Mouse (Mus musculus) v-Abl transformed pro-B cells (cell line): ENCODE results near the gene Gpsm2.
"Not testable (repeated sequence)": the region's sequence is repeated elsewhere in the genome, so short reads cannot be mapped to it uniquely, and the experiment has no call there.

Experiments used
- in situ Hi-C, 2 experiments: fragments of 400-800 bp; cut with MboI; formaldehyde crosslinking; loops; one replicate each; pipeline ENCODE4 v1.15.1; 2025; ENCODE audit not compliant: unreplicated experiment in 2 of 2

The Gpsm2 gene

DNA sequence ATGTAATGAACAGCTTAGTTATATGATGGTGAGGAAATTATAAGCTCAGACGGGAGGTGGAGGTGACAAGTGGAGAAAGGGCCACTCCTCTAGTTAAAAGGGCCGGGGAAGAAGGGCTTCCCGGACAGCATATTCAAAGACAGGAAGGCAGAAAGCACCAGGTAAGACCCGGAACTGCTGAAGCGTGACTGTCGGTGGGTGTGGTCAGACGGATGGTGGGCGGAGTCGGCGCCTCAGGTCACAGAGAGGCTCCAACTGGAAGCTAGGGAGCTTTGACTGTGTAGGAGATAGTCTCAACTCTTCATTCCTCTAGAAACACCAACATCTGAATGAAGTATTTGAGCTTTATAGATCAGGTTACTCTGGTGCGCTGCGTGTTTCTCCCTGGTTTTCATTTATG is 8.2 kb upstream of the Gpsm2 start:
- in situ Hi-C loops, result no loop called here

DNA sequence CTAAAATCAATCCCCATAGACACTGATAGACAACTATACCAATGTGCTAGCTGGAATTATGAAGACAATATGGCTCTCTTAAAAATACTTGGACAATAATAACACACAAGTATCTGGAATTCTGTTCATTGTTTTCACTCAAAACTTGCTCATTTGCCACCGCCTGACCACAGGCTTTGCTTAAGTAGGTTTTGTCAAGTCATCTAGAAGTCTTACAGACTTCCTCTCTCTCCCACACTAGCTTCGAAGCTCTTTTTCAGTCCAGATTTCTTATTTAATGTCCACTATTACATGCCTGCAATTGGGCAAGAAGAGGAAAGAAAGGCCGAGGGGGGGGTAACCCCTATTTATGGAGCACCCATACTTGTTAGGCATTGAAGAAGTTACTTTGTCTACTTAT is 5.7 kb upstream of the Gpsm2 start:
- in situ Hi-C loops, result no loop called here

DNA sequence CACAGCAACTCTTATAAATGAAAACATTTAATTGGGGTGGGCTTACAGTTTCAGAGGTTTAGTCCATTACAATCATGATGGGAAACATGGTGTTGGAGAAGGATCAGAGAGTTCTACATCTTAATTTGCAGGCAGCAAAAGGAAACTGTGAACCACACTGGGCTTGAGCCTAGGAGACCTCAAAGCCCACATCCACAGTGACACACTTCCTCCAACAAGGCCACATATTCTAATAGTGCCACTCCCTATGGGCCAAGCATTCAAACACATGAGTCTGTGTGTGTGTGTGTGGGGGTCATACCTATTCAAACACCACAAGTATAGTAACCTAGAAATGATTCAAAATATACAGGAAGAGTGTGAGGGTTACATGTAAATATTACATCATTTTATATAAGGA is 5.2 kb upstream of the Gpsm2 start:
- in situ Hi-C loops, result no loop called here

DNA sequence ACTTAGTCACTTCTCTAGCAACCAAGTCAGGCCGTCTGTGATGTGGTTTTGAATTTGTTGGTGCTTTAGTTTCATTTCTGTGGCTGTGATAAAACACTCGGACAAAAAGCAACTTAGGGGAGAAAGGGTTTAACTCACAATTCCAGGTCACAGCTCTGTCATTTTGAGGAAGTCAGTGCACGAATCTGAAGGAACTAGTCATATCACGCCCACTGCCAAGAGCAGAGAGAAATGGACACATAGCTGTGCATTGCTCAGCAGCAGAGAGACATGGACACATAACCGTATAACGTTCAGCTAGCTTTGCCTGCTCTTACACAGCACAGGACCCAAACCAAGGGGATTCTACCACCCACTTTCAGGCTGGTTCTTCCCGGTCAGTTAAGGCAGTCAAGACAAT is 4.3 kb upstream of the Gpsm2 start:
- in situ Hi-C loops, result no loop called here

DNA sequence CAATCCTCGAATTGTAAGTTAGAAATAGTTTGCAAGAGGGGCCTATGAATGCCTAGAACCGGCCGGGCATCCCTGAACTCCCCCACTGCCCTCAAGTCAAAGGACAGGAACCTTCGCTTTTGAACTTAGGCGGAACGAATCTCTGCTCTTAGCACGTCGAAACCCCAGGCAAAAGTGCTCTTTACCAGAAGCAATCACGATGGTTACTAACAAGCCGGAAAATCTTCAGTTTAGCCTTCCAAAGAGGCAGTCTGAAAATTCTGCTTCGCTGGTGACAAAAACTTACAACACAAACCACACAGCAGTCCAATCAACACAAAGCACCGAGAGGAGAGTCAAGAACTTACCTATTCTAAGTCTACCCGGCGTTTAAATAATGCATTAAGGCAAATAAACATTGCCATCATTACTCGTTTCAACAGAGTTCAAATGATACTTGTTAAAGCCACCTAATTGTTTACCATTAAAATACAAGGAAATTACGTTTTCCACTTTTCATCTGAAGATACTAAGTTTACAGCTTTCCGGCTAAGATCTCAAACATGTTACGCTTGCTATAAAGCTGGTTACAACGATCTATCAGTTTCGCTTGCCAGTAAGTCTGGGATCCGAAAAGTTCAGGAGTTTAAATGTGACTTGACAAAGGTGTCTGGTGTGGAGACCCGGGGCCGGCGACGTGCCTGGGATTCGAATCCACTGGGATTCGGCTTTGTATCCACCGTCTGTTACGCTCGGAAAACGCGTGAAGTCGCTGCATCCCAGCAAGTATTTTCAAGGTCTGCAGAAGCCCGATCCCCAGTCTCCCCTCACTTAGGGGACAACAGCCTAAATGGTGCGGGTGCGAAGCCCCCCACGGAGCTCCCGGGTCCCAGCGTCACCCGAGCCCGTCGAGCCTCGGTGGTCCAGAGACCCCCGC is 775 bp downstream of the Gpsm2 start:
- in situ Hi-C loops, result no loop called here

DNA sequence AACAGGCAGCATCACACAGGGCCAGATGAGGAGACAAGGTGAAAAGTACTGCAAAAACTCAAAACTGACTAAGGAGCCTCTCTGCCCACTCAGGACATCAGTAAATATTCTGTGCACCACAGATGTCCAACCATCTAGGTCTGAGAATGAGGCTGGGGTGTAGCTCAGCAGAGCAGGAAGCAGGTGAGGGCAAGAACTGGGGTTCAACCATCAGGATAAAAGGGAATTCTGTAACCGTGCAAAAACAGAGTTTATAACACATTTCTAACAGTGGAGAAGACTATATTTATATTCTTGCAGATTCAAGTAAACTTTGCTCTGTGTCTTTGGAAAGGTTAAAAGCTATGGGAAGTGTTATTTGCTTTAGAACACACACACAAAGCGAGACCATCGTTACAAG is 2.3 kb downstream of the Gpsm2 start:
- in situ Hi-C loops, result no loop called here

DNA sequence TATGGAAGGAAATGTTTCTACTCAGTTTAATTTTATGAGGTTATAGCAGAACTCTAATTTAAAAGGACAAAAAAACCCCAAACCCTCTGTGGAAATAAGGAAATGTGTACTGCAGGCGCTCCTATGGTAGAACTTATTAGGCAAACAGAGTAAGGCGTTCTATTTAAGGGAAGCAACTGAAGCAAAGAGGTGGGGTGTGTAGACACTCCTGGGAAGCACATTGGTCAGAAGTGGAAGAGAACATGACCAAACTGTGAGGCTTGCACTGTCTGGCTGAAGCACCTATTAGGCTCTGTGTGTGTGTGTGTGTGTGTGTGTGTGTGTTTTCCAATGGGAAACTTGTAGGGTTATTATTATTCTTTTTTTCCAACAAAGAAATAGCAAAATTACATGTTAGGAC is 2.8 kb downstream of the Gpsm2 start:
- in situ Hi-C loops, result no loop called here

DNA sequence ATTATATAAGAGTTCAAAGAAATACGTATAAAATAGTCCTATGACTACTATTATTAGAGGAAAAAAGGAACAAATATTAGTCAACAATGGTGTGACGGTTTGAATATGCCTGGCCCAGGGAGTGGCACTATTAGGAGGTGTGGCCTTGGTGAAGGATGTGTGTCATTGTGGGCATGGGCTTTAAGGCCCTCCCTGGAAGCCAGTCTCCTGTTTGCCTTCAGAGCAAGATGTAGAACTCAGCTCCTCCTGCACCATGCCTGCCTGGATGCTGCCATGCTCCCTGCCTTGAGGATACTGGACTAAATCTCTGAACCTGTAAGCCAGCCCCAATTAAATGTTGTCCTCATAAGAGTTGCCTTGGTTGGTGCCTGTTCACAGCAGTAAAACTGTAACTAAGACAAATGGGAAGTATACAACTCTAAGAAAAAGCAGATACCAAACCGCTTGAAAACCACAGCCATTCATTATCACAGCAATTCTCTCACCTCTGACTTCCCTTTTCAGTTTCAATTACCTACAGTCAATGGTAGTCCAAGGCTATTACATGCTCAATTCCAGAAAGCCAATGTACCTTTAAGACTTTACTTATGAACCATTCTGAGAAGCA is 4.1 kb downstream of the Gpsm2 start:
- in situ Hi-C loops, result no loop called here

DNA sequence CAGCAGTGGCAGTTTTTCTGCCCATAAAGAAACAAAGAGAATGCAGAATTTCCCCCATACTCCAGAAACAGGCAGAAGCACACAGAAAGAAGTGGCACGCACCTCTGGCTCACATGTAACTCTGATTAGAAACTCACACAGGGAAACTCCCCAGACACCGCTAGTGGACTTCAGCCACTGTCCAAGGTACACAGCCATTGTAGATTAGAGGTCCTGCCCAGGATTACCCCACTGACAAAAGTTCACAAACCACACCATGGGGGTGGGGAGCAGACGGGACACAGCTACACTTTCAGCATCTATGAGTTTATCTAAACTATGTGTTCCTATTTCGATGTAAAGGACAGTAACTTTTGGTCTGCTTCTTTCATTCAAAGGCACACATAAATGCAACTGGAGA is 7.3 kb downstream of the Gpsm2 start:
- in situ Hi-C loops, result no loop called here

DNA sequence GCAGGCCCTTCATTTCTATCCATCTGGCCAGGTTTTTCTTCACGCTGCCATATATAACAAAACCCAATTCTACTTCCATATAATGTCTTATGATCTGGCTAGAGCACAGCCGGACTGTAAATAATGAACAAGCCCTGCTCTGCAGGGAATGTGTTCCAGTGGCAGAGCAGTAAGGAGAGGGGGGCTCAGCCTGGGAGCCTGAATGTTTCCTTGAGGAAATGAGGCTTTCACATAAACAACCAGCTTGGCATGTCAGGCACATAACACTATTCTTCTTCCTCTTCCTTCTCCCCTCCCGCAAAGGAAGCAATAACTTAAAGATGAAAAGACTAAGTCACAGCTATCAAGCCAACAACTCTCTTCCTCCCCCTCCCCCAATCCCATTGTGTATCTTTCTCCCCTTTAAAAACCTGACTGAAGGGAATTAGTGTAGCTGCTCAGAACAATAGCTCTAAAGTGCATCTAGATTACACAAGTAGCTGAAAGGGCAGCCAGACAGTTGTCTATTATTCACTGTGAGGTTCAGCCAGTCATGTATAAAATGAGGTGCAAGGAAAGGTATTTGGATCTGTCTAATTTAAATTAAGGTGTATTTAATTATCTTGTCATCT is 8.9 kb downstream of the Gpsm2 start:
- in situ Hi-C loops, result no loop called here

DNA sequence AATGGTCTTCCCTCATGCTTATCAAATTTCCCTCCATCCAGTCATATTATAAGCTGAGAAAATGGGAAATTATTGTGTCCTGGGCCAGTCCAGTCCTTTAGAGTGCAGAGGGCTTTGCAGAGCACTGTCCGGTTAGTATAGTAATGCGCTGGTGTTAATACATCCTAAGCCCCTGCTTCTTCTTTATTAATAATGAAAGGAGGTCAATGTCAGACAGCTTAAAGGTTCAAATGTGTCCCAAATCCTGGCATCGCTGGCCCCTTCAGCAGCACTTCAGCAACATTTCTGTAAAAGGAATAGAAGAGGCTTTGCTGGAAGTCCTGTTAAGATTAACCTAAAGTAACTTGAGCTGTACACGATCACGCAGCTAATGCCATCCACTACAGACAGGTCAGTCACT is 10.8 kb downstream of the Gpsm2 start:
- in situ Hi-C loops, result no loop called here

DNA sequence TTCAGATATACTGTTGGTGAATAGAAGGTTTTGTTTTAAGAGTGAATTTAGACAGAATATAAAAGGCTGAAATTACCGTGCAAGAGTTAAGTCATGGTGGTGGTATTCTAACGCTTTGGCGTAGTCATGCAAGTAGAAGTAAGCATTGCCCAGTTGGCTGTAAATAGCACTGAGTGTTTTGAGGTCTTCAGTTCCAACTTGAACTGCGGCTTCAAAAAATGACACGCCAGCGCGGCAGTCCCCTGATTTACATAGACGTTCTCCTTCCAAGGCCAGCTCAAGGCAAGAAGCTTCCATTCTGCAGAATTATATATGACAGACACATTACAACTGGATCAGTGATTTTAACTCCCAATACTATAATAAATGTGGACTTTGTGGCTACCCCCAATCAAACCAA is 19.3 kb downstream of the Gpsm2 start:
- in situ Hi-C loops, result no loop called here

DNA sequence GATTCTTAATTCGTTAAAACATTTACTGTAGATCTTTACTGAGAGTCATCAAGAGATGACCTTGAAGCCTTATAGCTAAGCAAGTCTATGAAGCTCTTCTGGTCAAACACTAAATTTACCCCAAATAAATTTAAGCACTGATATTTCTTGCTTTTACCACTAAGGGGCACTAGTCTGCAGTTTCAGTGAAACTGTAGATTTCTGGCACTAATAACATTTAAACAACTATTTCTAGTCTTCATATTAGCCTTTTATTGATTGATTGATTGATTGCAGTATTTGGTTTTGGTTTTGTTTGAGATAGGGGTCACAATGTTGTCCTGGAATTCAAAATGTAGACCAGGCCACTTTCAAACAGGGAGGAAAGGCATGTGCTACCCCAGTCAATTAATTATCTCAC is 20.9 kb downstream of the Gpsm2 start:
- in situ Hi-C loops, result no loop called here

DNA sequence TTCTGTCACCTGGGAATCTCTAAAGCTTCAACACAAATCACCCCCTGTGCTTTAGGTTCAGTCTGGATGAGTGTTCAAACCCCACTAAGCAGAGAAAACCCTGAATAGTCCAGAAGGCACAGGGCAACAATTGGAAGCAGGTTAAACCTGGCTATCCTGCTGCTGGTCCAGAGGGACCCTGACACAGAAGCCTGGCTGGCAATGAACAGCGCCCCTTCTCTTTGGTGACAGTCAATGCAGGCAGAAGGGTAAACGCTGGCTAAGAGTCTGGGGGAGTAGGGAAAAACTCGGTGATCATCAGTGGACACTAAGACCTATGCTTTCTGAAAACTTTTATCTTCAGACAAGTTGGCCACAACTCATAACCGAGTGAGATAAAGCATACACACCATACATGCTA is 22.3 kb downstream of the Gpsm2 start:
- in situ Hi-C loops, result loop anchor here in 1 of 2 experiments (5.0 to 10.0 kb wide), 2 partner anchors 73 to 365 kb away; no protein-coding TSS in a partner anchor

DNA sequence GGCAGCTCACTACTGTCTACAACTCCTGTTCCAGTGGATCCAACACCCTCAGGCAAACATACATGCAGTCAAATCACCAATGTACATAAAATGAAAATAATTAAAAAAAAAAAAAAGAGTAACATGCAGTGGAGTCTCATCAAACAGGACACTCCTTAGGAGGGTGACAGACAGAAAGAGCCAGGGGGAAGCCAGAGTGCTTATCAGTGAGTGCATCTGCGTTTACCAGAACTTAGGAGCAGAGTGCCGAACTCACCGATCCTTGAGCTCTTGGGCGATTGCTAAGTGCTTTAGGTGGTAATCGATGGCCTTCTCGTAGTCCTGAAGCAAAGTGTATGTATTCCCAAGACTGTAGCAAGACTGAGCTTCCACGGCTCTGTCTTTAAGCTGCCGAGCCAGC is 23.4 kb downstream of the Gpsm2 start:
- in situ Hi-C loops, result loop anchor here in 1 of 2 experiments (5.0 to 10.0 kb wide), 2 partner anchors 74 to 366 kb away; no protein-coding TSS in a partner anchor

DNA sequence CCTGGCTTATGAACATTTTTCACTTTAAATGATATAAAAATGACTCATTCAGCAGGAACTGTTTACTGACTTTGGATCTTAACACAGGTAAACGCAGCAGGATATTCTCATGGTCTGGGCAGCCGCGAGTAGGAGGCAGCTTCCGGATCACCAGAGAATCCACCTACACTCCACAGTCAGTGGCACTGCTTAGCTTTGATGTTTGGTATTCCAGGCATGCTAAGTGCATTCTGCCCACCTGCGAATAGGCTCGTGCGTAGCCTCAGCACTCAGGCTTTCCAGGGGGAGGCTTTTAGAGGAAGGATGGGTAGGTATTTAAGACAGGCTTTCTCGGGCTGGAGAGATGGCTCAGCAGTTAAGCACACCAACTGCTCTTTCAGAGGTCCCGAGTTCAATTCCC is 27.8 kb downstream of the Gpsm2 start:
- in situ Hi-C loops, result loop anchor here in 1 of 2 experiments (10.0 kb wide), 1 partner anchor 370 kb away; no protein-coding TSS in a partner anchor

DNA sequence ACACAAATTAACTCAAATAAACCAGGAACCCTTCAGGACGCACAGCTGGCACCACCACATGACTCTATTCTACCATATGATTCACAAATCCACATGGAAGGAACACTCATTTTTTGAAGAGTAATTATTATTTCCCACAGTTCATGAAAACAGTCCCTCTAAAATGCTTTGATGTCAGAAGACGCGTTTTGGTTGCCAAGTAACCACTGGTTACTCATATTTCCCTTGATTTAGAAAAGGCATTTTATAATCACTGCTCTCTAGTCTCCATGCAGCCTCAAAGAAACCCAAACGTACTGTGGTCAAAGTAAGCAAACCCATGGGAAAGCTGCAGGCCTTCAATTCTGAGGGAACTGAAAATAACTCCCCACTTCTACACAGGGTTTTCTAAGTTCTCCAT is 32.1 kb downstream of the Gpsm2 start:
- in situ Hi-C loops, result loop anchor here in 1 of 2 experiments (10.0 kb wide), 1 partner anchor 375 kb away; no protein-coding TSS in a partner anchor

DNA sequence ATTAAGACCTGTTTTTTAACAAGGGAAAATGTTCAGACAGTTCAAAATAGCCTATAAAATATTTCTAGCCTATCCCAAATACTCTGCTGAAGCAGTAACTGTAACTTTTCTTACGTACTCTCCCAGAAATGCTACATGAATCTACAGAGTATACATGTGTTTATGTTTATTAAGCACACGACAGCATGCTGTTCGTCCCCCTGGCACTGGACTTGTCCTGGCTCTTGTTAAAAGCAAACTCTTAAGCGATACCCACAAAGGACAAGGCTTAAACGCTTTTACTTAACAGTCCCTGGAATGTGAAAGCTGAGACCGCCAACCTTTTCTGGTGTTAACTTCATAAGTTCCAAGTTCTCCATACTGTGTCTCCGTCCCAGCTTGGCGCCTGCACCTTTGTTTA is 32.7 kb downstream of the Gpsm2 start:
- in situ Hi-C loops, result no loop called here

DNA sequence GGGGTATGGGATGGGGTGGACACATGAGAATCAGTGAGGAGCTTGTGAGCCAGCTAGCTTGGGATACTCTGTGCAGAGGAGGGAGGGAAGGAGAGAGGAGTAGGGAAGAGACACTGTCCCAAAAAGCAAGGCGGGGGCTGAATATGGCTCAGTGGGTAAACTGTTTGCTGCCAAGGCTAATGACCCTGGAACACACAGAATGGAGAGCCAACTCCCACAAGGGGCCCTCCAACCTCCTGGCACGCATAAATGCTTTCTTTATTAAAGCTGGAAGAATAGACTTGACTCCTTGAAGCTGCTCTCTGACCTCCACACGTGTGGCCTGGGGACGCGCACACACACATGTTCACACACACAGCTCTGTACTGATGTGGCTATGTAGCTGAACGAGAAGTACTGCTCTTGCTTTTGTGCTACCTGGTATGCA is 33.1 kb downstream of the Gpsm2 start:
- in situ Hi-C loops, result no loop called here

DNA sequence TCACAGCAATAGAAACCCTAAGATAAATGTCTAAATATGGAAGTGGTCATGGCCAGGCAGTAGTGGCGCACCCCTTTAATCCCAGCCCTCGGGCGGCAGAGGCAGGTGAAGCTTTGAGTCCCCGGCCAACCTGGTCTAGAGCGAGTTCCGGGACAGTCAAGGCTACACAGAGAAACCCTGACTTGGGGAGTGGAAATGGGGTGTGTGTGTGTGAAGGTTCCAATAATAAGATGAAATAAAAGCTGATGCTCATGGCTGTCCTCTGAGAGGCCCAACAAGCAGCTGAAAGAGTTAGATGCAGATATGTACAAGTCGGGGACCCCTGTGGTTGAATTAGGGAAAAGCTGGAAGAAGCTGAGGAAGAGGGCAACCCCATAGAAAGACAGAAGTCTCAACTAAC is 36.4 kb downstream of the Gpsm2 start:
- in situ Hi-C loops, result no loop called here

DNA sequence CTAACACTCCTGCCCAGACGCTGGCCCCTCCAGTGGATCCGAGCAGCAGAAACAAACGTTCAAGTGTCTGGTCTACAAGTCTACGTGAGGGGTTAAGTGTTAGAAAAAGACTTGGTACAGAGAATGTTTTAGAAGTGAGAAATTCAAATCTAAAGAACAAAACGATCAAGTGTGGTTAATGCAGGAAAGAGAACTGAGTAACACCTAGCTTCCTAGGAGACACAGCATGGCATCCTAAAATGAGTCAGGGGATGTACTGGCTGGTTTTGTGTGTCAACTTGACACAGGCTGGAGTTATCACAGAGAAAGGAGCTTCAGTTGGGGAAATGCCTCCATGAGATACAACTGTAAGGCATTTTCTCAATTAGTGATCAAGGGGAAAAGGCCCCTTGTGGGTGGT is 38.5 kb downstream of the Gpsm2 start:
- in situ Hi-C loops, result not testable (repeated sequence)
